Mouse (Mus musculus) mammary gland, adult 2 months (tissue): ENCODE measurements around the gene Malrd1. TPM values are rescaled to one million over a fixed set of nuclear protein-coding genes. Genes with fewer than 3 reads are reported as not detected.

Source experiments
- polyA plus RNA-seq: library from polyadenylated mRNA; depleted of rRNA; stranded (reverse); fragments of >200 nt; gene quantifications from 2 replicates; pipeline ENCODE4 v1.2.3, GENCODE M21; 2012; ENCODE audit warnings: low replicate concordance; rRNA removed

Malrd1 gene
- polyA plus RNA-seq = not detected in 2 replicates

GRCm38 (mm10) chr2:15526241-15526924 lies at the start of gene Malrd1:
Gene Malrd1, plus strand, starts transcription at chr2:15526479.

